Mouse (Mus musculus): ENCODE data around the gene Atcay. TPM values are rescaled to one million over a fixed set of nuclear protein-coding genes. Genes with fewer than 3 reads are reported as not detected.

Gene Atcay
- 0.43 and 0.53 TPM in 2 replicates for polyA plus RNA-seq (2015; fragmentation: Nextera tagmentation; extraction: Ambion mirVana)

GRCm38 (mm10) chr10:81230438-81231332 is at the start of gene Atcay:
Atcay (minus strand) TSS chr10:81230833.
- Histone ChIP-seq H3K4me2 (peak within 1 kb of the TSS; percentile 64), H3K4me1 (peaks cover 30% of the 10 kb centered on the region), H3K27me3 (replicated peaks) (peaks cover 46% of the 10 kb centered on the region)

GRCm38 (mm10) chr10:81279496-81279895 is 48.9 kb upstream of the Atcay start:
- H3K27ac ChIP-seq (replicated peaks) = no peak overlapping the region
- H3K4me3 ChIP-seq = peak overlapping the region; percentile 4; the same call in 1 of the 2 replicates
- no peaks in the 10 kb centered on the region for H3K36me3 ChIP-seq
- peak overlapping the region; percentile 52; the same call in 1 of the 2 replicates for H3K9ac ChIP-seq
- ATAC-seq (ENCODE audit: extremely low read depth, insufficient number of reproducible peaks, low FRiP score, low TSS enrichment) = no peak
- peaks cover 7% of the 10 kb centered on the region for H3K4me1 ChIP-seq
- 26% methylated on average over 10 of the region's 10 CpGs for WGBS
- peak overlapping the region; percentile 41 for H3K4me2 ChIP-seq
- H3K9me3 ChIP-seq = no peaks in the 10 kb centered on the region
- H3K27me3 ChIP-seq (replicated peaks) = peaks cover 74% of the 10 kb centered on the region

More at GRCm38 (mm10) chr10:81230438-81231332, at the start of gene Atcay:
- 10% methylated on average over 27 of the region's 27 CpGs for WGBS
- H3K9ac ChIP-seq = peak within 1 kb of the TSS; percentile 69
- peak within 1 kb of the TSS; percentile 37 for H3K4me3 ChIP-seq
- H3K36me3 ChIP-seq = no peaks in the 10 kb centered on the region; the same call in 1 of the 2 replicates
- H3K27ac ChIP-seq (replicated peaks) = no peak within 1 kb of the TSS
- no peak for ATAC-seq (ENCODE audit: extremely low read depth, insufficient number of reproducible peaks, low FRiP score, low TSS enrichment)
- H3K9me3 ChIP-seq = no peaks in the 10 kb centered on the region

GRCm38 (mm10) chr10:81277676-81278075 is 47.0 kb upstream of the Atcay start:
- H3K9ac ChIP-seq = no peak overlapping the region
- no peak overlapping the region for H3K4me2 ChIP-seq
- H3K4me3 ChIP-seq = no peak overlapping the region
- peaks cover 15% of the 10 kb centered on the region for H3K36me3 ChIP-seq
- H3K4me1 ChIP-seq = peaks cover 7% of the 10 kb centered on the region
- H3K9me3 ChIP-seq = no peaks in the 10 kb centered on the region
- H3K27me3 ChIP-seq (replicated peaks) = peaks cover 56% of the 10 kb centered on the region
- H3K27ac ChIP-seq (replicated peaks) = no peak overlapping the region
- WGBS = 65% methylated on average over 22 of the region's 22 CpGs
- ATAC-seq (ENCODE audit: extremely low read depth, insufficient number of reproducible peaks, low FRiP score, low TSS enrichment) = no peak

GRCm38 (mm10) chr10:81273842-81274241 is 43.2 kb upstream of the Atcay start:
- no peak overlapping the region for H3K4me3 ChIP-seq
- WGBS = 91% methylated on average over 19 of the region's 19 CpGs
- H3K9ac ChIP-seq = no peak overlapping the region
- H3K4me1 ChIP-seq = peaks cover 6% of the 10 kb centered on the region
- no peak for ATAC-seq (ENCODE audit: extremely low read depth, insufficient number of reproducible peaks, low FRiP score, low TSS enrichment)
- H3K4me2 ChIP-seq = no peak overlapping the region
- H3K27me3 ChIP-seq (replicated peaks) = peaks cover 19% of the 10 kb centered on the region
- no peak overlapping the region for H3K27ac ChIP-seq (replicated peaks)
- no peaks in the 10 kb centered on the region for H3K9me3 ChIP-seq
- peaks cover 50% of the 10 kb centered on the region for H3K36me3 ChIP-seq

- Histone ChIP-seq H3K27me3 (replicated peaks) (peaks cover 5% of the 10 kb centered on the region), H3K9me3 (no peaks in the 10 kb centered on the region), H3K36me3 (peaks cover 50% of the 10 kb centered on the region), H3K4me2 (no peak overlapping the region), H3K4me3 (no peak overlapping the region), H3K9ac (no peak overlapping the region), H3K4me1 (peaks cover 14% of the 10 kb centered on the region), H3K27ac (replicated peaks) (no peak overlapping the region)
- 93% methylated on average over 21 of the region's 21 CpGs for WGBS
- no peak for ATAC-seq (ENCODE audit: extremely low read depth, insufficient number of reproducible peaks, low FRiP score, low TSS enrichment)
Measured at GRCm38 (mm10) chr10:81272356-81272755, 41.7 kb upstream of the Atcay start.

GRCm38 (mm10) chr10:81268643-81269412 is 38.2 kb upstream of the Atcay start:
- Histone ChIP-seq H3K4me2 (peak overlapping the region; percentile 92), H3K9me3 (no peaks in the 10 kb centered on the region), H3K27me3 (replicated peaks) (no peaks in the 10 kb centered on the region), H3K27ac (replicated peaks) (peak overlapping the region; percentile 70), H3K4me1 (peaks cover 25% of the 10 kb centered on the region), H3K9ac (peak overlapping the region; percentile 97), H3K4me3 (peak overlapping the region; percentile 87), H3K36me3 (peaks cover 65% of the 10 kb centered on the region)
- WGBS = 78% methylated on average over 16 of the region's 16 CpGs
- ATAC-seq (ENCODE audit: extremely low read depth, insufficient number of reproducible peaks, low FRiP score, low TSS enrichment) = no peak

- peaks cover 65% of the 10 kb centered on the region for H3K36me3 ChIP-seq
Measured at GRCm38 (mm10) chr10:81268056-81268455, 37.4 kb upstream of the Atcay start.

GRCm38 (mm10) chr10:81266211-81267105 is 35.8 kb upstream of the Atcay start, which contains the start of the genes Mrpl54 and Apba3:
Mrpl54 (minus strand) TSS chr10:81266934.
Apba3 (plus strand) TSS chr10:81266960.
- Histone ChIP-seq H3K4me1 (peaks cover 25% of the 10 kb centered on the region), H3K4me2 (peak within 1 kb of the TSS; percentile 92), H3K9me3 (no peaks in the 10 kb centered on the region), H3K9ac (peak within 1 kb of the TSS; percentile 97), H3K27me3 (replicated peaks) (no peaks in the 10 kb centered on the region), H3K4me3 (peak within 1 kb of the TSS; percentile 87), H3K27ac (replicated peaks) (peak within 1 kb of the TSS; percentile 82), H3K36me3 (peaks cover 64% of the 10 kb centered on the region)
- ATAC-seq (ENCODE audit: extremely low read depth, insufficient number of reproducible peaks, low FRiP score, low TSS enrichment) = peak; percentile 84
- WGBS = under 1% methylated on average over 48 of the region's 48 CpGs

More at GRCm38 (mm10) chr10:81268056-81268455, 37.4 kb upstream of the Atcay start:
- ATAC-seq (ENCODE audit: extremely low read depth, insufficient number of reproducible peaks, low FRiP score, low TSS enrichment) = peak; percentile 33; the same call in 1 of the 2 replicates
- peak overlapping the region; percentile 92 for H3K4me2 ChIP-seq
- no peaks in the 10 kb centered on the region for H3K9me3 ChIP-seq
- H3K27me3 ChIP-seq (replicated peaks) = no peaks in the 10 kb centered on the region
- H3K9ac ChIP-seq = peak overlapping the region; percentile 97
- peak overlapping the region; percentile 70 for H3K27ac ChIP-seq (replicated peaks)
- 2% methylated on average over 23 of the region's 23 CpGs for WGBS
- H3K4me3 ChIP-seq = peak overlapping the region; percentile 87
- peaks cover 25% of the 10 kb centered on the region for H3K4me1 ChIP-seq

- no peak for ATAC-seq (ENCODE audit: extremely low read depth, insufficient number of reproducible peaks, low FRiP score, low TSS enrichment)
- peaks cover 5% of the 10 kb centered on the region; the same call in 1 of the 2 replicates for H3K9me3 ChIP-seq
- H3K27ac ChIP-seq (replicated peaks) = no peak overlapping the region
- peaks cover 62% of the 10 kb centered on the region for H3K36me3 ChIP-seq
- H3K27me3 ChIP-seq (replicated peaks) = peaks cover 7% of the 10 kb centered on the region
- H3K4me3 ChIP-seq = peak overlapping the region; percentile 60
- peaks cover 25% of the 10 kb centered on the region for H3K4me1 ChIP-seq
- H3K9ac ChIP-seq = peak overlapping the region; percentile 83
- peak overlapping the region; percentile 83 for H3K4me2 ChIP-seq
- WGBS = 93% methylated on average over 8 of the region's 8 CpGs
Measured at GRCm38 (mm10) chr10:81265540-81265939, 34.9 kb upstream of the Atcay start.

GRCm38 (mm10) chr10:81261025-81261424 is 30.4 kb upstream of the Atcay start:
- 83% methylated on average over 4 of the region's 4 CpGs for WGBS
- no peak for ATAC-seq (ENCODE audit: extremely low read depth, insufficient number of reproducible peaks, low FRiP score, low TSS enrichment)
- H3K36me3 ChIP-seq = peaks cover 50% of the 10 kb centered on the region
- H3K27me3 ChIP-seq (replicated peaks) = peaks cover 52% of the 10 kb centered on the region
- no peak overlapping the region for H3K4me2 ChIP-seq
- peaks cover 7% of the 10 kb centered on the region; the same call in 1 of the 2 replicates for H3K9me3 ChIP-seq
- no peak overlapping the region for H3K9ac ChIP-seq
- H3K27ac ChIP-seq (replicated peaks) = no peak overlapping the region
- no peak overlapping the region for H3K4me3 ChIP-seq
- peaks cover 27% of the 10 kb centered on the region for H3K4me1 ChIP-seq

Data from heart, embryonic 13.5 days (tissue).